Mouse (Mus musculus): ENCODE measurements around the gene Htr5b.

Htr5b gene

GRCm38 (mm10) chr1:121528399-121528720 lies at the start of gene Htr5b:
Htr5b (minus strand) TSS chr1:121528465.
- peak; percentile 32 for DNase-seq (ENCODE audit: low read depth, low spot score)

GRCm38 (mm10) chr1:121577491-121577890 lies 49.2 kb upstream of the Htr5b start:
- no peak for DNase-seq (ENCODE audit: low read depth, low spot score)

- no peak for DNase-seq (ENCODE audit: low read depth, low spot score)
These were observed 42.3 kb upstream of the Htr5b start for GRCm38 (mm10) chr1:121570522-121570921.

GRCm38 (mm10) chr1:121567521-121568489 lies 39.5 kb upstream of the Htr5b start, which contains the start of gene Ddx18:
Ddx18 (minus strand) TSS chr1:121567989.
- peak; percentile 83 for DNase-seq (ENCODE audit: low read depth, low spot score)

GRCm38 (mm10) chr1:121557861-121558260 lies 29.6 kb upstream of the Htr5b start:
- no peak for DNase-seq (ENCODE audit: low read depth, low spot score)

GRCm38 (mm10) chr1:121551457-121551835 lies 23.2 kb upstream of the Htr5b start:
- DNase-seq (ENCODE audit: low read depth, low spot score): no peak

- DNase-seq (ENCODE audit: low read depth, low spot score): no peak
These were observed 22.7 kb upstream of the Htr5b start for GRCm38 (mm10) chr1:121550801-121551456.

- no peak for DNase-seq (ENCODE audit: low read depth, low spot score)
These were observed 21.2 kb upstream of the Htr5b start for GRCm38 (mm10) chr1:121549456-121549855.

GRCm38 (mm10) chr1:121548667-121549066 lies 20.4 kb upstream of the Htr5b start:
- DNase-seq (ENCODE audit: low read depth, low spot score): no peak

- DNase-seq (ENCODE audit: low read depth, low spot score): no peak
These were observed 18.6 kb upstream of the Htr5b start for GRCm38 (mm10) chr1:121546844-121547243.

- no peak for DNase-seq (ENCODE audit: low read depth, low spot score)
These were observed 12.1 kb upstream of the Htr5b start for GRCm38 (mm10) chr1:121540361-121540760.

GRCm38 (mm10) chr1:121531439-121531838 lies 3.2 kb upstream of the Htr5b start:
- no peak for DNase-seq (ENCODE audit: low read depth, low spot score)

GRCm38 (mm10) chr1:121529286-121529685 lies 1.0 kb upstream of the Htr5b start:
- DNase-seq (ENCODE audit: low read depth, low spot score): no peak

- DNase-seq (ENCODE audit: low read depth, low spot score): no peak
These were observed 466 bp downstream of the Htr5b start for GRCm38 (mm10) chr1:121527600-121528398.

- DNase-seq (ENCODE audit: low read depth, low spot score): no peak
These were observed 1.2 kb downstream of the Htr5b start for GRCm38 (mm10) chr1:121527061-121527460.

- no peak for DNase-seq (ENCODE audit: low read depth, low spot score)
These were observed 9.7 kb downstream of the Htr5b start for GRCm38 (mm10) chr1:121518609-121519008.

GRCm38 (mm10) chr1:121511966-121512365 lies 16.3 kb downstream of the Htr5b start:
- no peak for DNase-seq (ENCODE audit: low read depth, low spot score)

- DNase-seq (ENCODE audit: low read depth, low spot score): no peak
These were observed 17.1 kb downstream of the Htr5b start for GRCm38 (mm10) chr1:121511186-121511585.

- DNase-seq (ENCODE audit: low read depth, low spot score): no peak
These were observed 17.7 kb downstream of the Htr5b start for GRCm38 (mm10) chr1:121510420-121511140.

- DNase-seq (ENCODE audit: low read depth, low spot score): no peak
These were observed 19.5 kb downstream of the Htr5b start for GRCm38 (mm10) chr1:121508729-121509128.

- no peak for DNase-seq (ENCODE audit: low read depth, low spot score)
These were observed 31.2 kb downstream of the Htr5b start for GRCm38 (mm10) chr1:121497093-121497492.
